8 mouse cellular contexts compared by ENCODE assay signal in the genomic region with DNA sequence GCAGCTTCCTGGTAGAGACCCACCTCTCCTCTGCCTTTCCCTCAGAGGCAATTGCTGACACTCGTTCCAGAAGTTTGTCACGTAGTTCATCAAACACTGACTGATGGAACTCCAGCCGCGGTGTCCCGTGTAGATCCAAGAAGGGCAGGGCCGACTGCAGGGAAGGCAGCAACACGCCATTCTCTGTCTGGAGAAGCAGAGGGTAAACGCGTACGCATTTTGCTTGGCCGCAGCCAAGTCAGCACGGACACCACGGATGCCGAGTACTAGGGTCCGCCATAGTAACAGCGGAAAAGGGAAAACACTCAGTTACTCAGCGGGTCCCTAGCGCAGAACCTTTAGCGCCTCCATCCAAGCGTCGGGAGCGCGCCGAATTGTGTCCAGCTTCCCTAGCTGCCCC. TPM values are rescaled to one million over a fixed set of nuclear protein-coding genes. Genes with fewer than 3 reads are reported as not detected.
A peak's percentile ranks its signal among the peaks of the same experiment; 100 is the strongest.
DNase-seq lines count a peak whose midpoint lies in the region; ATAC-seq and TF ChIP-seq lines count a peak whose summit lies in the region.

No protein-coding gene starts in this region.

- ATAC-seq in heart, embryonic 15.5 days (replicated peaks; ENCODE audit: insufficient number of reproducible peaks, insufficient read depth, low FRiP score, low read depth) = 0 out of 2 replicates have a peak, but pooled peaks have one; percentile 5
- peak; percentile 22 for ATAC-seq in liver, postnatal 0 days

- peak overlapping the region; percentile 84 for H3K9ac ChIP-seq in CH12.LX (ENCODE audit: insufficient read depth, low read depth)
- peak overlapping the region; percentile 80 for H3K9ac ChIP-seq in heart, embryonic 15.5 days
- peak overlapping the region; percentile 92 for H3K9ac ChIP-seq in liver, postnatal 0 days (replicated peaks)

- no peak for TF ChIP-seq CTCF in gastrocnemius, adult 2 months (IDR thresholded peaks at IDR 0.05)
- no peak for TF ChIP-seq CTCF in CH12.LX (conservative IDR thresholded peaks at IDR 0.05 in 1 of 2, IDR thresholded peaks at IDR 0.05 in 1 of 2; ENCODE audit: low read depth in 2 of 2, low read length in 2 of 2)
- no peak for TF ChIP-seq CTCF in liver, postnatal 0 days (IDR thresholded peaks at IDR 0.05; ENCODE audit: low read depth)

- dilution Hi-C loops in CH12.LX (cut with MboI; ENCODE audit: extremely low pct_ligation_motif_present, extremely low pct_unique_long_range_greater_than_20kb, low sequenced_read_pairs) = no loop called here

- no peaks in the 10 kb centered on the region for H3K9me3 ChIP-seq in CH12.LX (replicated peaks; ENCODE audit: low read length)
- no peaks in the 10 kb centered on the region for H3K9me3 ChIP-seq in heart, embryonic 15.5 days (replicated peaks)
- no peaks in the 10 kb centered on the region for H3K9me3 ChIP-seq in liver, postnatal 0 days (ENCODE audit: low read length)

- H3K36me3 ChIP-seq in CH12.LX (replicated peaks in 1 of 2; ENCODE audit: control insufficient read depth in 1 of 2, insufficient read depth in 1 of 2, low read length in 1 of 2) = peaks cover 29 to 40% of the 10 kb centered on the region in 2 experiments
- peaks cover 27% of the 10 kb centered on the region for H3K36me3 ChIP-seq in heart, embryonic 15.5 days
- H3K36me3 ChIP-seq in liver, postnatal 0 days (replicated peaks; ENCODE audit: insufficient read depth, low read length) = peaks cover 27% of the 10 kb centered on the region

- TF ChIP-seq EP300 in CH12.LX (IDR thresholded peaks at IDR 0.05; ENCODE audit: low read length) = no peak
- no peak for TF ChIP-seq EP300 in liver, postnatal 0 days (IDR thresholded peaks at IDR 0.05; ENCODE audit: low read depth)

- peaks cover 13 to 29% of the 10 kb centered on the region in 2 experiments for H3K4me1 ChIP-seq in CH12.LX (ENCODE audit: control insufficient read depth in 1 of 2, insufficient read depth in 2 of 2)
- peaks cover 20% of the 10 kb centered on the region for H3K4me1 ChIP-seq in heart, embryonic 15.5 days (replicated peaks)
- H3K4me1 ChIP-seq in liver, postnatal 0 days (ENCODE audit: insufficient read depth) = peaks cover 16% of the 10 kb centered on the region

- peaks cover 3% of the 10 kb centered on the region for H3K27me3 ChIP-seq in CH12.LX (replicated peaks)
- H3K27me3 ChIP-seq in heart, embryonic 15.5 days = 0 out of 2 replicates have a peak, but pooled peaks cover 11% of the 10 kb centered on the region
- H3K27me3 ChIP-seq in liver, postnatal 0 days (ENCODE audit: insufficient read depth, low read length) = no peaks in the 10 kb centered on the region

- WGBS in heart, embryonic 15.5 days = 1% methylated on average over 24 of the region's 24 CpGs
- 0% methylated on average over 24 of the region's 24 CpGs for WGBS in liver, postnatal 0 days (ENCODE audit: insufficient replicate concordance)

- in situ Hi-C loops in CH12.LX (cut with MboI; ENCODE audit: low pct_ligation_motif_present, low pct_unique_long_range_greater_than_20kb, low sequenced_read_pairs) = no loop called here

- DNase-seq in gastrocnemius, adult 2 months = no peak
- DNase-seq in gastrocnemius, adult 18-20 months (ENCODE audit: low spot score) = no peak
- no peak for DNase-seq in CH12.LX (ENCODE audit: extremely low read depth)
- DNase-seq in liver, postnatal 0 days = no peak
- no peak for DNase-seq in adrenal gland, postnatal 14 days
- DNase-seq in testis, postnatal 10 days (ENCODE audit: low spot score) = no peak
- no peak for DNase-seq in frontal cortex, adult 2 months (ENCODE audit: extremely low spot score in 1 of 2, low spot score in 1 of 2)

- no peak for TF ChIP-seq RAD21 in CH12.LX (IDR thresholded peaks at IDR 0.05; ENCODE audit: low read depth, low read length)

- intact Hi-C loops in gastrocnemius, adult 2 months (cut with DNase I) = no loop called here

- peak overlapping the region; percentile 97 for H3K27ac ChIP-seq in gastrocnemius, adult 2 months
- H3K27ac ChIP-seq in CH12.LX (ENCODE audit: insufficient read depth, low read depth) = no peak overlapping the region
- H3K27ac ChIP-seq in heart, embryonic 15.5 days = peak overlapping the region; percentile 88
- H3K27ac ChIP-seq in liver, postnatal 0 days (ENCODE audit: low read depth) = peak overlapping the region; percentile 89

- H3K4me3 ChIP-seq in gastrocnemius, adult 2 months = peak overlapping the region; percentile 99
- peak overlapping the region; percentile 78 to 93 (median 89) for H3K4me3 ChIP-seq in CH12.LX (replicated peaks in 1 of 3; ENCODE audit: low read depth in 2 of 3, low read length in 2 of 3, poor library complexity in 1 of 3)
- peak overlapping the region; percentile 63 for H3K4me3 ChIP-seq in heart, embryonic 15.5 days
- H3K4me3 ChIP-seq in liver, postnatal 0 days (ENCODE audit: low read depth, low read length) = peak overlapping the region; percentile 89

- H3K4me2 ChIP-seq in CH12.LX (ENCODE audit: insufficient read depth, low read depth, poor library complexity, severe bottlenecking) = peak overlapping the region; percentile 89
- H3K4me2 ChIP-seq in heart, embryonic 15.5 days = peak overlapping the region; percentile 75
- peak overlapping the region; percentile 77 for H3K4me2 ChIP-seq in liver, postnatal 0 days (ENCODE audit: low read depth, low read length)

- H3K79me2 ChIP-seq in CH12.LX (replicated peaks; ENCODE audit: control insufficient read depth, extremely low read depth, insufficient read depth, poor library complexity, severe bottlenecking) = peaks cover 23% of the 10 kb centered on the region

- no peak for TF ChIP-seq POLR2A in CH12.LX (IDR thresholded peaks at IDR 0.05; ENCODE audit: low read depth, low read length)

TF ChIP-seq in CH12.LX, 34 proteins besides CTCF, POLR2A, EP300 and RAD21 (continues in another document):
- TF ChIP-seq IRF4 (IDR thresholded peaks at IDR 0.05; ENCODE audit: low read depth, low read length) = no peak
- TF ChIP-seq KAT2A (IDR thresholded peaks at IDR 0.05; ENCODE audit: insufficient replicate concordance, low read length) = no peak
- TF ChIP-seq ZKSCAN1 (IDR thresholded peaks at IDR 0.05; ENCODE audit: borderline replicate concordance, low read depth, low read length) = no peak
- no peak for TF ChIP-seq SMC3 (IDR thresholded peaks at IDR 0.05; ENCODE audit: low read depth, low read length)
- no peak for TF ChIP-seq HCFC1 (IDR thresholded peaks at IDR 0.05; ENCODE audit: low read depth, low read length)
- no peak for TF ChIP-seq SIN3A (IDR thresholded peaks at IDR 0.05; ENCODE audit: low read length)
- TF ChIP-seq USF1 (IDR thresholded peaks at IDR 0.05; ENCODE audit: low read depth, low read length) = no peak
- TF ChIP-seq PAX5 (IDR thresholded peaks at IDR 0.05; ENCODE audit: low read length) = no peak

RNA-seq across cellular contexts. Expression of gene Nelfb, which starts 0.6 kb away (rescaled TPM):
- 10 to 100 TPM; 22.3 to 23.1 TPM for total RNA-seq in gastrocnemius, adult 2 months (2021)
- total RNA-seq in gastrocnemius, adult 18-20 months (2021) = 10 to 100 TPM; 18.8 to 21.3 TPM
- total RNA-seq in CH12.LX (2012; rRNA removed) = 57.0 and 58.7 TPM in 2 replicates
- total RNA-seq in CH12.LX (2014; rRNA removed) = 42.0 and 53.6 TPM in 2 replicates
- 52.5 and 58.0 TPM in 2 replicates for polyA plus RNA-seq in CH12.LX (2012; ENCODE audit: insufficient read length, low read depth)
- polyA plus RNA-seq in heart, embryonic 15.5 days (2015; fragmentation: Nextera tagmentation; extraction: Ambion mirVana) = 62.7 and 79.5 TPM in 2 replicates
- 19.3 and 22.3 TPM in 2 replicates for polyA plus RNA-seq in liver, postnatal 0 days (2015; fragmentation: Nextera tagmentation; extraction: Ambion mirVana)
- 41.6 and 47.1 TPM in 2 replicates for total RNA-seq in adrenal gland, postnatal 14 days (2021)
- polyA plus RNA-seq in frontal cortex, adult 2 months (2012; rRNA removed) = 60.2 and 65.6 TPM in 2 replicates

RNA-seq across cellular contexts. Expression of gene Stpg3, which starts 3.8 kb away (rescaled TPM):
- not detected for total RNA-seq in gastrocnemius, adult 2 months (2021)
- not detected for total RNA-seq in gastrocnemius, adult 18-20 months (2021)
- total RNA-seq in CH12.LX (2012; rRNA removed) (not detected in 2 replicates), CH12.LX (2014; rRNA removed) (not detected in 2 replicates)
- polyA plus RNA-seq in CH12.LX (2012; ENCODE audit: insufficient read length, low read depth) = not detected in 2 replicates
- not detected in 2 replicates for polyA plus RNA-seq in heart, embryonic 15.5 days (2015; fragmentation: Nextera tagmentation; extraction: Ambion mirVana)
- not detected in 2 replicates for polyA plus RNA-seq in liver, postnatal 0 days (2015; fragmentation: Nextera tagmentation; extraction: Ambion mirVana)
- total RNA-seq in adrenal gland, postnatal 14 days (2021) = not detected in 2 replicates
- polyA plus RNA-seq in frontal cortex, adult 2 months (2012; rRNA removed) = 0.06 and 0.15 TPM in 2 replicates

RNA-seq across cellular contexts. Expression of gene Fam166a, which starts 7.9 kb away (rescaled TPM):
- not detected for total RNA-seq in gastrocnemius, adult 2 months (2021)
- total RNA-seq in gastrocnemius, adult 18-20 months (2021) = not detected
- total RNA-seq in CH12.LX (2012; rRNA removed) (0.38 and 0.42 TPM in 2 replicates), CH12.LX (2014; rRNA removed) (not detected in 2 replicates)
- 23.4 and 35.0 TPM in 2 replicates for polyA plus RNA-seq in CH12.LX (2012; ENCODE audit: insufficient read length, low read depth)
- polyA plus RNA-seq in heart, embryonic 15.5 days (2015; fragmentation: Nextera tagmentation; extraction: Ambion mirVana) = 0.57 and 0.65 TPM in 2 replicates
- not detected in 2 replicates for polyA plus RNA-seq in liver, postnatal 0 days (2015; fragmentation: Nextera tagmentation; extraction: Ambion mirVana)
- not detected in 2 replicates for total RNA-seq in adrenal gland, postnatal 14 days (2021)
- 0.16 and 0.19 TPM in 2 replicates for polyA plus RNA-seq in frontal cortex, adult 2 months (2012; rRNA removed)

RNA-seq across cellular contexts. Expression of gene Tubb4b, which starts 13.8 kb away (rescaled TPM):
- 100 to 1,000 TPM; 185 to 269 TPM for total RNA-seq in gastrocnemius, adult 2 months (2021)
- total RNA-seq in gastrocnemius, adult 18-20 months (2021) = 100 to 1,000 TPM; 224 to 228 TPM
- total RNA-seq in CH12.LX (2012; rRNA removed) = 356 and 564 TPM in 2 replicates
- 592 and 605 TPM in 2 replicates for total RNA-seq in CH12.LX (2014; rRNA removed)
- polyA plus RNA-seq in CH12.LX (2012; ENCODE audit: insufficient read length, low read depth) = 490 and 520 TPM in 2 replicates
- 358 and 463 TPM in 2 replicates for polyA plus RNA-seq in heart, embryonic 15.5 days (2015; fragmentation: Nextera tagmentation; extraction: Ambion mirVana)
- polyA plus RNA-seq in liver, postnatal 0 days (2015; fragmentation: Nextera tagmentation; extraction: Ambion mirVana) = 263 and 294 TPM in 2 replicates
- 290 and 294 TPM in 2 replicates for total RNA-seq in adrenal gland, postnatal 14 days (2021)
- polyA plus RNA-seq in frontal cortex, adult 2 months (2012; rRNA removed) = 499 and 548 TPM in 2 replicates

RNA-seq across cellular contexts. Expression of gene Tor4a, which starts 14.0 kb away (rescaled TPM):
- 1 to 10 TPM in 1 of 2 experiments, under 1 TPM in 1; 0.59 to 1.0 TPM for total RNA-seq in gastrocnemius, adult 2 months (2021)
- total RNA-seq in gastrocnemius, adult 18-20 months (2021) = 1 to 10 TPM in 1 of 2 experiments, under 1 TPM in 1; 0.84 to 1.2 TPM
- 17.5 and 20.4 TPM in 2 replicates for total RNA-seq in CH12.LX (2012; rRNA removed)
- 12.6 and 13.1 TPM in 2 replicates for total RNA-seq in CH12.LX (2014; rRNA removed)
- polyA plus RNA-seq in CH12.LX (2012; ENCODE audit: insufficient read length, low read depth) = 15.3 TPM in 2 replicates
- 5.8 and 10.3 TPM in 2 replicates for polyA plus RNA-seq in heart, embryonic 15.5 days (2015; fragmentation: Nextera tagmentation; extraction: Ambion mirVana)
- 5.4 and 6.0 TPM in 2 replicates for polyA plus RNA-seq in liver, postnatal 0 days (2015; fragmentation: Nextera tagmentation; extraction: Ambion mirVana)
- total RNA-seq in adrenal gland, postnatal 14 days (2021) = 13.9 and 21.3 TPM in 2 replicates
- polyA plus RNA-seq in frontal cortex, adult 2 months (2012; rRNA removed) = 2.6 and 3.0 TPM in 2 replicates
